Mouse (Mus musculus): ENCODE data around the gene Megf8.

The Megf8 gene

GRCm38 (mm10) chr7:25316532-25317445 lies at the start of gene Megf8:
TSS of gene Megf8 (plus strand) at chr7:25317164.
- DNase-seq = peak; percentile 92

GRCm38 (mm10) chr7:25267301-25267750 lies 49.6 kb upstream of the Megf8 start, which contains the start of gene Cic:
TSS of gene Cic (plus strand) at chr7:25267704.
- DNase-seq = peak; percentile 99

GRCm38 (mm10) chr7:25267751-25268463 lies 49.1 kb upstream of the Megf8 start:
- DNase-seq = peak; percentile 98

DNA sequence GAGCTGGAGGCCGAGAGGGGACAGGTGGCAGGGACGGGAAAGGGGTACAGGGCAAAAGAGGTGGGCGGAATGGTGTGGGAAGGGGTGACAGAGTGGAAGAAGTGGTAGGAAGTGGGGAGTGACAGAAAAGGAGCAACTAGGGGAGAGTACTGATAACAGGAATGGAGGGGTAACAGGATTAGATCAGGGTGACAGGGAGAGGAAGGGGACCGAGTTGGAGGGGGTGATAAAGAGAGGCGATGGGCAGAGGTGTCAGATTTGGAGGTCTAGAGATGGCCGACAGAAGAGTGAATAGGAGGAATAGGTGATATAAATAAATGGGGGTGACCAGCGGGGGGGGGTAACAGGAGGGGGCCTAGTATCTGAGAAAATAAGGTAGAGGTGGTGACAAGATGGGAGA lies 48.4 kb upstream of the Megf8 start:
- no peak for DNase-seq

DNA sequence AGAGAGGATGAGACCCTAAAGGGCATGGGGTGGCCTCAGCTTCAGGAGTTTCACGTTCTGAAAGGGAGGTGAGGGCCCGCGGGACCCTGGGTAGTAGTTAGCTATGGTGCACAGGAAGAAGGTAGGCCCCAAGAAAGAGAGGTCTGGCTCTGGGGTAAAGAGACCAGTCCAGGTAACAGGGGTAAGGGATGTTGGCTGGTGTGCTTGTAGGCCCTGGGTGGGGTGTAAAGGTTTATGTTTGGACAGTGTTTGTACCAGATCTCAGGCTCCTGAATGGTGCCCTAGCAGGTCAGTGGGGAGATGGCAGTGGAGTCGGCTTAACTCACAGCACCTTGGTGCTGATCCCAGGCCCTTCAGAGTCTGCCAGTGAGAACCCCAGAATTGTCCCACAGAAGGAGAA lies 47.9 kb upstream of the Megf8 start:
- DNase-seq = peak; percentile 47

GRCm38 (mm10) chr7:25269545-25270271 lies 47.3 kb upstream of the Megf8 start:
- DNase-seq = peak; percentile 49

DNA sequence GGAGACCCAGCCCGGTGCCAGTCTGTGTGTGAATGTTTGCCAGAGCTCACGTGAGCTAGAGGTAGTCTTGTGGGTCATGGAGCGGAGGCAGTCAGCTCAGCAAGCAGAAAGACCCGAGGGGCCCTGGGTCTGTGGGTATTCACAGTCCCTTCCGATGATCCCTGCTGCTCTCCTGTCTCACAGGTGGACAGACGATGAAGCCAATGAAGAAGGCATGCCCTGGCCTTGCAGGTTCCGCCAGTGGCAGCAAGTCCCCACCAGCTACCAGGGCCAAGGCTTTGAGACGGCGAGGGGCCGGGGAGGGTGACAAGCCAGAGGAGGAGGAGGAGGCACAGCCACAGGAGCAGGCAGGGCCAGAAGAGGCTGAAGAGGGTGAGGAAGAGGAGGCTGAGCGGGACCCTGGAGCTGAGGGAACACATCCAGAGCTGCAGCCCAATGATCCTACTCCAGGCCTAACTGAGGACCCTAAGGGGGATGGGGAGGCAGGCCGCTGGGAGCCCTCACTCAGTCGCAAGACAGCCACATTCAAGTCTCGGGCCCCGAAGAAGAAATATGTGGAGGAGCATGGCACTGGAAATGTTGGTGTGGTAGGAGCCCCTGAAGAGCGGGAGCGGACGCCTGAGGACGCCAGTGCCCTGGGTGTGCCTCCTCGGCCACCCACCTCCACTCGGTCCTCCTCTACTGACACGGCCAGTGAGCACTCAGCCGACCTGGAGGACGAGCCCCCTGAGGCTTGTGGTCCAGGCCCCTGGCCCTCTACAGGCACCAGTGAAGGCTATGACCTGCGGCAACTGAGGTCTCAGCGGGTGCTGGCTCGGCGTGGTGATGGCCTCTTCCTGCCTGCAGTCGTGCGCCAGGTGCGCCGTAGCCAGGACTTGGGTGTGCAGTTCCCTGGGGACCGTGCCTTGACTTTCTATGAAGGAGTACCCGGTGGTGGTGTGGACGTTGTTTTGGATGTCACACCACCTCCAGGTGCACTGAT lies 46.0 kb upstream of the Megf8 start:
- no peak for DNase-seq

DNA sequence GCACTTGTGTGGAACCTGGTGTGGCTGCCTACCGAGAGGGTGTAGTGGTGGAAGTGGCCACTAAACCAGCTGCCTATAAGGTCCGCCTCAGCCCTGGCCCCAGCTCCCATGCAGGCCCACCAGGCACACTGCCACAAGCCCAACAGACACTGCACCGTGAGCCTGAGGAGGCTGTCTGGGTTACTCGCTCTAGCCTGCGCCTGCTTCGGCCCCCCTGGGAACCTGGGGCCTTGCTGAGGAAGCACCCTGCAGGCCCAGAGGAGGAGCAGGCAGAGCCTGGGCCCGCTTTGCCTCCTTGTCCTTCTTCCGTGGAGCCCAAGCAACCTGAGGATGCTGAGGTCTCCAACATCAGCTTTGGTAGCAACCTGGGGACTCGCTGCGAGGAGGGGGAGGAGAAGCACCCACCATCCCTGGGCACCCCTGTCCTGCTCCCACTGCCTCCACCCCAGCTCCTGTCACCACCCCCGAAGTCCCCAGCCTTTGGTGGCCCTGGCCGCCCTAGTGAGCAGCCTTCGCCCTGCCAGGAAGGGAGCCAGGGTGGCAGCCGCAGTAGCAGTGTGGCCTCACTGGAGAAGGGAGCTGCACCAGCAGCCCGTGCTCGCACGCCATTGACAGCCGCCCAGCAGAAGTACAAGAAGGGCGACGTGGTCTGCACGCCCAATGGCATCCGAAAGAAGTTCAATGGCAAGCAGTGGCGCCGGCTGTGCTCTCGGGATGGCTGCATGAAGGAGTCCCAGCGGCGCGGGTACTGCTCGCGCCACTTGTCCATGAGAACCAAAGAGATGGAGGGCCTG lies 45.1 kb upstream of the Megf8 start:
- no peak for DNase-seq

DNA sequence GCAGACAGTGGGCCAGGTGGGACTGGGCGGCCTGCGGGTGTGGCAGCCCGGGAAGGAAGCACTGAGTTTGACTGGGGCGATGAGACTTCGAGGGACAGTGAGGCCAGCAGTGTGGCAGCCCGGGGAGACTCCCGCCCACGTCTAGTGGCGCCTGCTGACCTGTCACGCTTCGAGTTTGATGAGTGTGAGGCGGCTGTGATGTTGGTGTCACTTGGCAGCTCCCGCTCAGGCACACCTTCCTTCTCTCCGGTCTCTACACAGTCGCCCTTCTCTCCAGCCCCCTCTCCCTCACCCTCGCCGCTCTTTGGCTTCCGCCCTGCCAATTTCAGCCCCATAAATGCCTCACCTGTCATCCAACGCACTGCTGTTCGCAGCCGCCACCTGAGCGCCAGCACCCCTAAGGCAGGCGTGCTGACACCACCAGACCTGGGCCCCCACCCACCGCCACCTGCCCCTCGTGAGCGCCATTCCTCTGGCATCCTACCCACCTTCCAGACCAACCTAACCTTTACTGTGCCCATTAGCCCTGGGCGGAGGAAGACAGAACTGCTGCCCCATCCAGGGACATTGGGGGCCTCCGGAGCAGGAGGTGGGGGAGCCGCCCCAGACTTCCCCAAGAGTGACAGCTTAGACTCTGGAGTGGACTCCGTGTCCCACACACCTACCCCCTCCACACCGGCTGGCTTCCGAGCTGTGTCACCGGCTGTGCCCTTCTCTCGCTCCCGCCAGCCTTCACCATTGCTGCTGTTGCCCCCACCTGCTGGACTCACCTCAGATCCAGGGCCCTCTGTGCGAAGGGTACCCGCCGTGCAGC lies 44.3 kb upstream of the Megf8 start:
- DNase-seq = no peak

DNA sequence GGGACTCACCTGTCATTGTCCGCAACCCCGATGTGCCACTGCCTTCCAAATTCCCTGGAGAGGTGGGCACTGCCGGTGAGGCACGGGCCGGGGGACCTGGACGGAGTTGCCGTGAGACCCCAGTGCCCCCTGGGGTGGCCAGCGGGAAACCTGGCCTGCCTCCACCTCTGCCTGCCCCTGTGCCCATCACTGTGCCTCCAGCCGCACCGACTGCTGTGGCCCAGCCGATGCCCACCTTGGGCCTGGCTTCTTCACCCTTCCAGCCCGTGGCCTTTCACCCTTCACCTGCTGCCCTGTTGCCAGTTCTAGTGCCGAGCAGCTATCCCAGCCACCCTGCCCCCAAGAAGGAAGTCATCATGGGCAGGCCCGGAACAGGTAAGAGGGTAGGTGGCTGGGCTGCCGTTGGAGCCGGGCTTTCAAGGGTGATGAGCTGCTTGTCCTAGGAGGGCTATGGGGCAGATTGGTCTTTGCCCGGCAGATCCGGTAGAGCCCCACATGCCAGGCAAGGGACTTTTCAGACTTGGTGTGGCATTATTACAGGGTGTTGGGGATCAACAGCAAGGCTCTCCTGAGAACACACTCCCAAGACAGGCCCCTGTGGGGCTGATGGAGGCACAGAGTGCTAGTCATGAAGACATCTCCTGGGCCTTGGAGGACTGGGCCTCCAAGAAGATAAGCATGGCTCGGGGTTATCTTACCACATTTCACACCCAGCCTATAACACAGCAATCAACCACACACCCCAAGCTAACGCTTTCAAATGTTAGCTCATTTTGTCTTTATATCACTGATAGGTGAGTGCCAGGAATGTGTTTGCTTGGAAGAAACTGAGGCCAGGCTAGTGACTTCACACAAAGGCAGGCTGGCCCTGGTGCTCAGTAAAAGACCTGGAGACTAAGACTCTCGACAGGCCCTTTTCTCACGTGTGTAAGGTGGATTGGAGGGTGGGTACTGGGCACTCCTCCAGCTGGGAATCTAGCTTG lies 43.4 kb upstream of the Megf8 start:
- no peak for DNase-seq

DNA sequence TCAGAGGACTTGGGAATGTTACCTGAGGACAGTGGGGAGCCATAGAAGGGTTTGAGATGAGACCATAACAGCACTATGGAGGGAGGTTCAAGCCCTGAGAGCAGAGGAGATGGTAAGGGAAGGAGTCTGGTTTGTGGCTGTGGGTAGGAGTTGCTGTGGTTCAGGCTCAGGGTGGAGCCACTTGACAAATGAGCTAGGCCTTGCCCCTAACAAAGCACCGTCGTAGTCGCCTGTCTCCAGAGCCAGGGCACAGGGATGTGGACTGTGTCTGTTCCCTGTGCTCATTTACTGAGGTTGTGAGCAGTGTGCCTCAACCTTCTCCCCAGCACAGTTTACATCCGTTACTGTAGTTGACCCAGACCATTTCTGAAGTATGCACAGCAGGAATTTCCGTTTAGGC lies 42.4 kb upstream of the Megf8 start:
- DNase-seq = peak; percentile 54

DNA sequence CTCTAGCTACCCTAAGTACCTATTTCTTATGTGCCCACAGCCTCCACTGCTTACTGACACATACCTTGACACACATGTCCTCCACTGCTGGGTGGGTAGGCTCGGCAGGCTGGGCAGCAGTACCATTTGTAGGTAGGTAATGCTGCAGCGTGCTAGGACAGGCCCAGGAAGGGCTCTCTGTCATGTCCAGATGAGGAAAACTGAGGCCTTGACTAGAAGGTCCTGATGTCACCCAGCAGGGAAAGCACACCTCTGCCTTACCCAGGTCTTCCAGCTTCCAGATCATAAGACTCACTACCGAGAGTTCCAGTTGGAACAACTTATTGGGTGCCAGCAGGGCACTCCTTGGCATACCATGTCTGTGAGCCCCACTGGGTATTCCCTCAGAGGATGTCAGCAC lies 42.0 kb upstream of the Megf8 start:
- DNase-seq = no peak

DNA sequence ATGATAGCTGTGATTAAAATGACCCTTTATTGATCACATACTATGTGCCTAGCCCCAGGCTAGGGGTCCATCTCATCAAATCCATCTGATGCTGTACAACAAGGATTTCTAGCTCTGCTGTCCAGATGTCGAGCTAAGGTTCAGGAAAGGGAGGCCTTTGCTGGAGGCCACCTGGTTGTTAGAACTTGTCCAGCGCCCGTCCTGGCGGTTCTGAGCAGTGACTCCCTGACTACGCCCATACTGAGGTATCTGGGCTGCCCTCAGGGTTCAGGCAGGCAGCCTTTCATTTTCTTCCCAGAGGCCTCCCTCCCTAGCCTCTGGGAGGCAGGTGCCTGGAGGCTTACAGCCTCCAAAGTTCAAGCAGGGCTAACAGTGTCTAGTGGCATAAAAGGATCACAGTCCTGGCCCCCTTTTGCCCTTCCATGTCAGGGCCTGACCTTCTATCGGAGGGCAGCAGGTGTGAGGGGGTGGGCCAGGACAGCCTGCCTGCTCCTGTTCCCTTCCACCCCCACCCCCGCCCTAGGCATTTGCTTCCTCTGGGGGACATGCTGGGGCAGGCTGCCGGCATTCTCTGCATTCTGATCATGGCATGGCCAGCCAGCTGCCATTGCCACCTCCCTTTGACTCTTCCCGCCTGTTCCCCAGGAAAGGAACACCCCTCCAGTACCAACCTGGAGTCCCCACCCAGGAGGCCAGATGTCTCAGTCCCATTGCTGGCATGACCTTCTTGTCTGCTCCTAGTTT lies 41.2 kb upstream of the Megf8 start:
- no peak for DNase-seq

DNA sequence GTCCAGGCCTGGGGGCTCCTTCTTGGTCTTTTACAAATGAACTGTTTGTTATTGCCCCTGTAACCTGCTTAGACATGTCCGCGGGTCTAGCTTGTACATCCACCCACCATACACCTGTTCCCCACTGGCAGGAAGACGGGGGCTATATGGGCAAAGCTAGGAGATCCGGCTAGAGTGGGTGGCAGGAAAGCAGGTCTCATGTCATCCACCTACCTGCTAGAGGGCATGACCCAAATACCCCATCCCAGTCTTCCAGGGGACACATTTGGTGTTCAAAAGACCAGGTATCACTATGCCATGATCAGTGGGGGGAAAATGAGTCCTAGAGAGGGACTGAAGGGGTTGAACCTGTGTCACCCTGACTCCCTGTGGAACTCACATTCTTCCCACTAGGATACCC lies 39.6 kb upstream of the Megf8 start:
- DNase-seq = no peak

DNA sequence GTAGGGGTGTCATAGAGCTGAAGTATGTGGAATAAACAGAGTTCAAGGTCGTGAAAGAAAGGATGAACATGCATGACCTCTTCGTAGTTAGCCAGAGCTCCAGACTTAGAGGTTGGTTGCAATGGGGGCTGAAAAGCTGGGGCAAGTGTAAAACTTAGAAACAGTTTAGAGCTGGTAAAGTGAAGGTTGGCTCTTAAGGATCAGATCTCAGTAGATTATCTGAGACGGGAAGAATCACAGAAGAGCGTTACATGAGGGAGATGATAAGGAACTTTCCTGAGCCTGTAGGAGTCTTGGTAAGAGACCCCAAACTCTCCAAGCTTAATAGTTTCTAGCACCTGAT lies 39.0 kb upstream of the Megf8 start:
- DNase-seq = no peak

- peak; percentile 90 for DNase-seq
Measured at GRCm38 (mm10) chr7:25278341-25279075, 38.5 kb upstream of the Megf8 start.

DNA sequence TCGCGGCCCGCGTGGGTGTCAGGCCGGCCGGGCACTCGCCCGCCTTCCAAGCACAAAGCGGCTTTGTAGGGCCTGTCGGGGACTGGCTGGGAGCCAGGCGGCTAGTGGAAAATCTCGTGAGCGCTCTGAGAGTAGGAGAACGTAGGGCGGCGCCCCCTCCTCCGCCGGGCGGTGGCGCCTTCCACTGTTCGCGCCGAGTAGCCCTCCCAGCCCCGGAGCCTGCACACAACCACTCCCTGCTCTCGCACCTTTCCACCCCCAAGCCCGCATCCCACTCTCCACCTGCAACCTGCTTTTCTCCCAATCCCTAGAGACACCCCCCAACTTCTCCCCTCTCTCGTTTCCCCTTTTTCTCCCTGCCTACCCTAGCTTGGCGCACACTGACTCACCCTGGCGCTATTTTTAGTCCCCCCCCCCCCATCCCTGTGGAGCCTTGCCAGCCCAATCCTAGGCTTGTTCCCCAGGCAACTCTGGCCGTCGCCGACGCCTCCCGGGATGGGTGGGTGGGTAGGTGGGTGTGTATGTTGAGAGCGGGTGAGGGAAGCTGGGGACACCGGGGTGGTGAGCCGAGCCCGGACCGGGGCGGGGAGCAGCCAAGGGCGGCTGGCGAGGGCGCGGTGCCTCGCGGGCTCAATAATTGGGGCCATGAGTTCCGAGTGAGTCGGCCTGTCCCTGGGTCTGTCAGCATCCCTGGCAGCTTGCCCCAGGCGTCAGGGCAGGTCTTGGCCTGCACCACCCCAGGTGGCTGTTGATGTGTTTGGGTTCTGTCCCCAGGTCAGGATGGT lies 37.7 kb upstream of the Megf8 start:
- DNase-seq = peak; percentile 89
